Mouse (Mus musculus): ENCODE results near the gene Gm17604. TPM values are rescaled to one million over a fixed set of nuclear protein-coding genes. Genes with fewer than 3 reads are reported as not detected.

Gm17604 gene
- not detected in 2 replicates for polyA plus RNA-seq (2014; fragmentation: Nextera tagmentation; extraction: Ambion mirVana)

- Histone ChIP-seq H3K9ac (ENCODE audit: low read depth, low read length) (no peak within 1 kb of the TSS), H3K27ac (replicated peaks; ENCODE audit: low read depth, low read length) (no peak within 1 kb of the TSS), H3K27me3 (replicated peaks; ENCODE audit: control insufficient read depth, insufficient read depth, low read length) (peaks cover 7% of the 10 kb centered on the region; the same call in 1 of the 2 replicates), H3K4me2 (ENCODE audit: low read depth, low read length) (no peak within 1 kb of the TSS), H3K36me3 (ENCODE audit: control insufficient read depth, insufficient read depth, low read length) (no peaks in the 10 kb centered on the region), H3K4me1 (ENCODE audit: control insufficient read depth, insufficient read depth, low read length) (no peaks in the 10 kb centered on the region), H3K4me3 (ENCODE audit: low read depth, low read length) (no peak within 1 kb of the TSS), H3K9me3 (ENCODE audit: control insufficient read depth, low read length) (no peaks in the 10 kb centered on the region)
- DNase-seq (ENCODE audit: low spot score): no peak
- ATAC-seq (ENCODE audit: low read depth): no peak
Measured at GRCm38 (mm10) chrX:165004779-165005324, at the start of gene Gm17604. Gm17604 (minus strand) TSS chrX:165004829.

GRCm38 (mm10) chrX:165049929-165050328 is 45.3 kb upstream of the Gm17604 start:
- no peaks in the 10 kb centered on the region; the same call in 1 of the 2 replicates for H3K27me3 ChIP-seq (replicated peaks; ENCODE audit: control insufficient read depth, insufficient read depth, low read length)
- H3K4me3 ChIP-seq (ENCODE audit: low read depth, low read length): no peak overlapping the region
- DNase-seq (ENCODE audit: low spot score): no peak
- ATAC-seq (ENCODE audit: low read depth): no peak
- H3K9ac ChIP-seq (ENCODE audit: low read depth, low read length): no peak overlapping the region
- H3K4me2 ChIP-seq (ENCODE audit: low read depth, low read length): no peak overlapping the region
- 88% methylated on average over 1 of the region's 1 CpGs for WGBS
- H3K36me3 ChIP-seq (ENCODE audit: control insufficient read depth, insufficient read depth, low read length): no peaks in the 10 kb centered on the region
- H3K4me1 ChIP-seq (ENCODE audit: control insufficient read depth, insufficient read depth, low read length): no peaks in the 10 kb centered on the region
- H3K9me3 ChIP-seq (ENCODE audit: control insufficient read depth, low read length): no peaks in the 10 kb centered on the region
- no peak overlapping the region for H3K27ac ChIP-seq (replicated peaks; ENCODE audit: low read depth, low read length)

- 24% methylated on average over 4 of the region's 4 CpGs for WGBS
- no peak overlapping the region for H3K9ac ChIP-seq (ENCODE audit: low read depth, low read length)
- no peak overlapping the region for H3K27ac ChIP-seq (replicated peaks; ENCODE audit: low read depth, low read length)
- no peaks in the 10 kb centered on the region for H3K36me3 ChIP-seq (ENCODE audit: control insufficient read depth, insufficient read depth, low read length)
- H3K9me3 ChIP-seq (ENCODE audit: control insufficient read depth, low read length): no peaks in the 10 kb centered on the region
- H3K4me1 ChIP-seq (ENCODE audit: control insufficient read depth, insufficient read depth, low read length): no peaks in the 10 kb centered on the region
- ATAC-seq (ENCODE audit: low read depth) (no peak), DNase-seq (ENCODE audit: low spot score) (no peak)
- no peak overlapping the region for H3K4me3 ChIP-seq (ENCODE audit: low read depth, low read length)
- H3K27me3 ChIP-seq (replicated peaks; ENCODE audit: control insufficient read depth, insufficient read depth, low read length): peaks cover 7% of the 10 kb centered on the region; the same call in 1 of the 2 replicates
- no peak overlapping the region for H3K4me2 ChIP-seq (ENCODE audit: low read depth, low read length)
Measured at GRCm38 (mm10) chrX:165003141-165003540, 1.5 kb downstream of the Gm17604 start.

- H3K9ac ChIP-seq (ENCODE audit: low read depth, low read length): peak within 1 kb of the TSS; percentile 60
- no peaks in the 10 kb centered on the region for H3K36me3 ChIP-seq (ENCODE audit: control insufficient read depth, insufficient read depth, low read length)
- peak; percentile 100 for ATAC-seq (ENCODE audit: low read depth)
- peak within 1 kb of the TSS; percentile 59 for H3K4me2 ChIP-seq (ENCODE audit: low read depth, low read length)
- no peaks in the 10 kb centered on the region for H3K4me1 ChIP-seq (ENCODE audit: control insufficient read depth, insufficient read depth, low read length)
- peak; percentile 96 for DNase-seq (ENCODE audit: low spot score)
- 0 out of 2 replicates have a peak within 1 kb of the TSS, but pooled peaks have one; percentile 44 for H3K27ac ChIP-seq (replicated peaks; ENCODE audit: low read depth, low read length)
- H3K27me3 ChIP-seq (replicated peaks; ENCODE audit: control insufficient read depth, insufficient read depth, low read length): peaks cover 12% of the 10 kb centered on the region
- WGBS: 18% methylated on average over 12 of the region's 26 CpGs
- no peaks in the 10 kb centered on the region for H3K9me3 ChIP-seq (ENCODE audit: control insufficient read depth, low read length)
- peak within 1 kb of the TSS; percentile 54 for H3K4me3 ChIP-seq (ENCODE audit: low read depth, low read length)
Measured at GRCm38 (mm10) chrX:164980193-164980775, 24.3 kb downstream of the Gm17604 start, which contains the start of the genes Mospd2 and Fancb. Mospd2 (minus strand) TSS chrX:164980375. Fancb (plus strand) TSS chrX:164980592.

- WGBS: 88% methylated on average over 2 of the region's 2 CpGs
- peak overlapping the region; percentile 54 for H3K4me2 ChIP-seq (ENCODE audit: low read depth, low read length)
- H3K36me3 ChIP-seq (ENCODE audit: control insufficient read depth, insufficient read depth, low read length): no peaks in the 10 kb centered on the region
- H3K9me3 ChIP-seq (ENCODE audit: control insufficient read depth, low read length): no peaks in the 10 kb centered on the region
- no peak overlapping the region for H3K27ac ChIP-seq (replicated peaks; ENCODE audit: low read depth, low read length)
- peaks cover 12% of the 10 kb centered on the region for H3K27me3 ChIP-seq (replicated peaks; ENCODE audit: control insufficient read depth, insufficient read depth, low read length)
- H3K4me1 ChIP-seq (ENCODE audit: control insufficient read depth, insufficient read depth, low read length): no peaks in the 10 kb centered on the region
- ATAC-seq (ENCODE audit: low read depth): no peak
- no peak overlapping the region for H3K9ac ChIP-seq (ENCODE audit: low read depth, low read length)
- no peak for DNase-seq (ENCODE audit: low spot score)
- H3K4me3 ChIP-seq (ENCODE audit: low read depth, low read length): 0 out of 2 replicates have a peak overlapping the region, but pooled peaks have one; percentile 54
Measured at GRCm38 (mm10) chrX:164978866-164979265, 25.8 kb downstream of the Gm17604 start.

- H3K9me3 ChIP-seq (ENCODE audit: control insufficient read depth, low read length): no peaks in the 10 kb centered on the region
- H3K27me3 ChIP-seq (replicated peaks; ENCODE audit: control insufficient read depth, insufficient read depth, low read length): no peaks in the 10 kb centered on the region
- 84% methylated on average over 3 of the region's 3 CpGs for WGBS
- H3K9ac ChIP-seq (ENCODE audit: low read depth, low read length): no peak overlapping the region
- ATAC-seq (ENCODE audit: low read depth) (no peak), DNase-seq (ENCODE audit: low spot score) (no peak)
- H3K27ac ChIP-seq (replicated peaks; ENCODE audit: low read depth, low read length): no peak overlapping the region
- no peaks in the 10 kb centered on the region for H3K36me3 ChIP-seq (ENCODE audit: control insufficient read depth, insufficient read depth, low read length)
- no peak overlapping the region for H3K4me2 ChIP-seq (ENCODE audit: low read depth, low read length)
- no peak overlapping the region for H3K4me3 ChIP-seq (ENCODE audit: low read depth, low read length)
- no peaks in the 10 kb centered on the region for H3K4me1 ChIP-seq (ENCODE audit: control insufficient read depth, insufficient read depth, low read length)
Measured at GRCm38 (mm10) chrX:164971206-164971605, 33.4 kb downstream of the Gm17604 start.

GRCm38 (mm10) chrX:164965750-164966448 is 38.7 kb downstream of the Gm17604 start:
- H3K27ac ChIP-seq (replicated peaks; ENCODE audit: low read depth, low read length): no peak overlapping the region
- H3K4me1 ChIP-seq (ENCODE audit: control insufficient read depth, insufficient read depth, low read length): no peaks in the 10 kb centered on the region
- no peak overlapping the region for H3K9ac ChIP-seq (ENCODE audit: low read depth, low read length)
- H3K9me3 ChIP-seq (ENCODE audit: control insufficient read depth, low read length): no peaks in the 10 kb centered on the region
- ATAC-seq (ENCODE audit: low read depth) (no peak), DNase-seq (ENCODE audit: low spot score) (no peak)
- H3K27me3 ChIP-seq (replicated peaks; ENCODE audit: control insufficient read depth, insufficient read depth, low read length): no peaks in the 10 kb centered on the region
- no peaks in the 10 kb centered on the region for H3K36me3 ChIP-seq (ENCODE audit: control insufficient read depth, insufficient read depth, low read length)
- H3K4me2 ChIP-seq (ENCODE audit: low read depth, low read length): no peak overlapping the region
- no peak overlapping the region for H3K4me3 ChIP-seq (ENCODE audit: low read depth, low read length)
- WGBS: 84% methylated on average over 3 of the region's 3 CpGs
